Mouse (Mus musculus): ENCODE data around the gene Fam214a. TPM values are rescaled to one million over a fixed set of nuclear protein-coding genes. Genes with fewer than 3 reads are reported as not detected.

The Fam214a gene
- polyA plus RNA-seq, 1 experiment from 2014 or later: 13.3 TPM

DNA sequence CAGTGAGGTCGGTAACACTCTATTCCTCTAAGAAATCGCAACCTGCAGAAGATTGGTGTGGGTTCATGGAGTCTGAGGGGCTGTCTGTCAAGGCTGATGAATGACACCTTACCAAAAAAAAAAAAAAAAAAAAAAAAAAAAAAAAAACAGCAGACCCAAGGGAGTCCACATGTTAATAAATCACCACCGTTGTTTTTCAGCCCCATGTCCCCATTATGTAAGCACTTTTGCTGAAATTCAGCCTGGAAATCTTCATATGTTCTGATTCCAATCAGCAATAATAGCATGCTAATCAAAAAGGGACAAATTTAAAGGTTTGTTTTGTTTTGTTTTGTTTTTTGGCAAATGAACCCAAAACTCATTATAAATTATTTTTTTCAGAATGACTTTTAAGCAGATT, 37.1 kb upstream of the Fam214a start:
- WGBS: 81% methylated on average over 3 of the region's 3 CpGs
- H3K27ac ChIP-seq (replicated peaks; ENCODE audit: low read depth, low read length): no peak overlapping the region
- no peak overlapping the region for H3K4me2 ChIP-seq (ENCODE audit: low read depth, low read length)
- H3K9me3 ChIP-seq (replicated peaks; ENCODE audit: control insufficient read depth, low read length): no peaks in the 10 kb centered on the region
- DNase-seq (ENCODE audit: low spot score) (no peak), ATAC-seq (replicated peaks; ENCODE audit: insufficient number of reproducible peaks, low FRiP score, low TSS enrichment, low read depth) (no peak)
- H3K27me3 ChIP-seq (ENCODE audit: control insufficient read depth, insufficient read depth, low read length): no peaks in the 10 kb centered on the region
- H3K4me1 ChIP-seq (ENCODE audit: control insufficient read depth, insufficient read depth, low read length): no peaks in the 10 kb centered on the region
- H3K9ac ChIP-seq (replicated peaks; ENCODE audit: low read length): no peak overlapping the region
- H3K4me3 ChIP-seq (ENCODE audit: low read depth, low read length): no peak overlapping the region
- H3K36me3 ChIP-seq (replicated peaks; ENCODE audit: control insufficient read depth, insufficient read depth, low read depth, low read length): no peaks in the 10 kb centered on the region

DNA sequence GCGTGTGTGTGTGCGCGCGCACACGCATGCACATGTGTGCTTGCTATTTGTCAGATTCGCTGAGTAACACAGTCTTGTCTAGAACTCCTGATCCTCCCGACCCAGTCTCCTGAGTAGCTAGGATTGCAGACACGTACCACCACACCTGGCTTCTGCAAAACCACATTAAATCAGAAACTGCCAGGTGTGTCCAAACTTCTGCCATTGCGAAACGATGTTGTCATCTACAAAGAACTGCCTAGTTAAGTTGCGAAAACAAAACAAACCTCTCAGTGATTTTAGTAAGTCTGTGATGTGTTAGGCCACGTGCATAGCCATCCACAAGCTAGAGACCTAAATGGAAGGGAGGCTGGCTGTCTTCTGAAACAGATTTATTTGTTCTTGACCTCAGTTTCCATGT, 32.2 kb upstream of the Fam214a start:
- H3K4me2 ChIP-seq (ENCODE audit: low read depth, low read length): no peak overlapping the region
- 92% methylated on average over 12 of the region's 12 CpGs for WGBS
- H3K27ac ChIP-seq (replicated peaks; ENCODE audit: low read depth, low read length): no peak overlapping the region
- no peaks in the 10 kb centered on the region for H3K27me3 ChIP-seq (ENCODE audit: control insufficient read depth, insufficient read depth, low read length)
- no peaks in the 10 kb centered on the region for H3K9me3 ChIP-seq (replicated peaks; ENCODE audit: control insufficient read depth, low read length)
- no peak for DNase-seq (ENCODE audit: low spot score)
- H3K4me1 ChIP-seq (ENCODE audit: control insufficient read depth, insufficient read depth, low read length): no peaks in the 10 kb centered on the region
- H3K4me3 ChIP-seq (ENCODE audit: low read depth, low read length): no peak overlapping the region
- no peaks in the 10 kb centered on the region for H3K36me3 ChIP-seq (replicated peaks; ENCODE audit: control insufficient read depth, insufficient read depth, low read depth, low read length)
- ATAC-seq (replicated peaks; ENCODE audit: insufficient number of reproducible peaks, low FRiP score, low TSS enrichment, low read depth): no peak
- no peak overlapping the region for H3K9ac ChIP-seq (replicated peaks; ENCODE audit: low read length)

DNA sequence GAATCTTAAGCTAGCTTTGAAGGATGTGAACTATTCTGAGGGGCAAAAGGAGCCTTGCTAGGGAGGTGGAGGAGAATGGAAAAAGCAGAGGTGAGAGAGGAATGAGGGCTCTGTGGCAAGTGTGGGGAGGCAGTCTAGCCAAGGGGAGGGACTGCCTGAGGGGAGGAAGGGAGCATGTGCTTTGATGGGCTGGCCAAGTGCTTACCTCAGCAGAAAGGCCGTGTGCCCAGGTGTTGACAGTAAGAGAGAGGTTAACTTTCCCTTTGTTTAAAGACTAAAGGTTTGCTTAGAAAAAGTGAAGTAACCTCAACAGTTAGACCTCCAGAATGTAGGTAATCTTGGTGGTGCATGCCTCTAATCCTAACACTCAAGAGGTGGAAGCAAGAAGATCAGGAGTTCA, 31.3 kb upstream of the Fam214a start:
- H3K4me1 ChIP-seq (ENCODE audit: control insufficient read depth, insufficient read depth, low read length): no peaks in the 10 kb centered on the region
- H3K36me3 ChIP-seq (replicated peaks; ENCODE audit: control insufficient read depth, insufficient read depth, low read depth, low read length): no peaks in the 10 kb centered on the region
- H3K4me3 ChIP-seq (ENCODE audit: low read depth, low read length): no peak overlapping the region
- H3K9me3 ChIP-seq (replicated peaks; ENCODE audit: control insufficient read depth, low read length): no peaks in the 10 kb centered on the region
- no peak overlapping the region for H3K9ac ChIP-seq (replicated peaks; ENCODE audit: low read length)
- WGBS: 45% methylated on average over 1 of the region's 1 CpGs
- no peak for DNase-seq (ENCODE audit: low spot score)
- H3K4me2 ChIP-seq (ENCODE audit: low read depth, low read length): no peak overlapping the region
- ATAC-seq (replicated peaks; ENCODE audit: insufficient number of reproducible peaks, low FRiP score, low TSS enrichment, low read depth): no peak
- no peaks in the 10 kb centered on the region for H3K27me3 ChIP-seq (ENCODE audit: control insufficient read depth, insufficient read depth, low read length)
- no peak overlapping the region for H3K27ac ChIP-seq (replicated peaks; ENCODE audit: low read depth, low read length)

DNA sequence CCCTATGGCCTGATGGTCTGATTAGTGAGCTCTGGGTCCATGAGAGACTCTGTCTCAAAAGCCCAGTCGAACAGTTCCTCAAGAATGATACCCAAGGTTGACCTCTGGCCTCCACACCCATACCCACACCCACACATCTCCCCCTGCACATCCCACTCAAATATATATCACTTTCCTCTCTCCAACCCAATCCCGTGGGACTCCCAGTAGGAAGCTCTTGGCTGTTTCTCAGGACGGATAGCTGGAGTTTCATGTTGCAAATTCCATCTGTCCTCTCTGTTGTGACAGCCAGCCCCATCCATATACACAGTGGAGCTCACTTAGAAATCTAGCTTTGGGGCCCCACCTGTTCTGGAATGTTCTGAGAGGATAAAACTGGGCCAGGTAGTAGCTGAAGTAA, 29.8 kb upstream of the Fam214a start:
- Histone ChIP-seq H3K27ac (replicated peaks; ENCODE audit: low read depth, low read length) (no peak overlapping the region), H3K4me2 (ENCODE audit: low read depth, low read length) (no peak overlapping the region), H3K27me3 (ENCODE audit: control insufficient read depth, insufficient read depth, low read length) (no peaks in the 10 kb centered on the region), H3K4me3 (ENCODE audit: low read depth, low read length) (no peak overlapping the region), H3K36me3 (replicated peaks; ENCODE audit: control insufficient read depth, insufficient read depth, low read depth, low read length) (no peaks in the 10 kb centered on the region), H3K9me3 (replicated peaks; ENCODE audit: control insufficient read depth, low read length) (no peaks in the 10 kb centered on the region), H3K9ac (replicated peaks; ENCODE audit: low read length) (no peak overlapping the region), H3K4me1 (ENCODE audit: control insufficient read depth, insufficient read depth, low read length) (no peaks in the 10 kb centered on the region)
- no peak for DNase-seq (ENCODE audit: low spot score)
- no peak for ATAC-seq (replicated peaks; ENCODE audit: insufficient number of reproducible peaks, low FRiP score, low TSS enrichment, low read depth)
- 47% methylated on average over 3 of the region's 3 CpGs for WGBS

DNA sequence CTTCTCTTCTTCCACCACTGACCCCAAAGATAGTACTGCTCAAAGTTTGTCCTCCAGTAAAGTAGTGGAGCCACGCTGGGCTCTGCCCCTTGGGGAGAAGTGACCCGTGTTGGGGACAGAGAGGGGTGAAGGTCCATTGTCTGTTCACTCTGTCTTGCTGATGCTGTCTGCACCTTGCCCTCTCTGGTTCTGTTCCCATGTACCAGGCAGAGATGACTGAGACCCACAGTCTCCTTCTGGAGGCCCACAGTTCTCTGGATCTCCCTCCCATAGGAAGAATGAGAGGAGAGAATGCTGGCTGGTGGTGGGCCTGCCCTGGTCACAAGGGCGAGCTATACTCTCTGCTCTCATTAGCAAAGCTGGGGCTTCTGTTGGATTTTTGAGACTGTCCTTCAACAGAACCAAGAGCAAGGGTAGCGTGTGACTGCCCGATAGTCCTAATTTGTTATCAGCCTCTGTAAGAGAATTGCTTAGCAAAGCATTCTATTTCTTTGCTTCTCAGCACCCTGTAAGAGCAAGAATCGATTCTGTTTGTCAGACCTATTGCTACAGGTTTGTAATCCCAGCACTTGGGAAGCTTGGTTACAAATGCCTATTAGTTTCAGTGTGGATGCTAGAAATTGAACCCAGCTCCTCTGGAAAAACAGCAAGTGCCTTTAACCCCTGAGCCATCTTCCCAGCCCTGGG, 29.2 kb upstream of the Fam214a start:
- H3K36me3 ChIP-seq (replicated peaks; ENCODE audit: control insufficient read depth, insufficient read depth, low read depth, low read length): no peaks in the 10 kb centered on the region
- no peak for DNase-seq (ENCODE audit: low spot score)
- no peak overlapping the region for H3K27ac ChIP-seq (replicated peaks; ENCODE audit: low read depth, low read length)
- no peak overlapping the region for H3K4me3 ChIP-seq (ENCODE audit: low read depth, low read length)
- no peaks in the 10 kb centered on the region for H3K27me3 ChIP-seq (ENCODE audit: control insufficient read depth, insufficient read depth, low read length)
- no peaks in the 10 kb centered on the region for H3K4me1 ChIP-seq (ENCODE audit: control insufficient read depth, insufficient read depth, low read length)
- no peaks in the 10 kb centered on the region for H3K9me3 ChIP-seq (replicated peaks; ENCODE audit: control insufficient read depth, low read length)
- 88% methylated on average over 6 of the region's 6 CpGs for WGBS
- H3K9ac ChIP-seq (replicated peaks; ENCODE audit: low read length): no peak overlapping the region
- H3K4me2 ChIP-seq (ENCODE audit: low read depth, low read length): no peak overlapping the region
- ATAC-seq (replicated peaks; ENCODE audit: insufficient number of reproducible peaks, low FRiP score, low TSS enrichment, low read depth): no peak

DNA sequence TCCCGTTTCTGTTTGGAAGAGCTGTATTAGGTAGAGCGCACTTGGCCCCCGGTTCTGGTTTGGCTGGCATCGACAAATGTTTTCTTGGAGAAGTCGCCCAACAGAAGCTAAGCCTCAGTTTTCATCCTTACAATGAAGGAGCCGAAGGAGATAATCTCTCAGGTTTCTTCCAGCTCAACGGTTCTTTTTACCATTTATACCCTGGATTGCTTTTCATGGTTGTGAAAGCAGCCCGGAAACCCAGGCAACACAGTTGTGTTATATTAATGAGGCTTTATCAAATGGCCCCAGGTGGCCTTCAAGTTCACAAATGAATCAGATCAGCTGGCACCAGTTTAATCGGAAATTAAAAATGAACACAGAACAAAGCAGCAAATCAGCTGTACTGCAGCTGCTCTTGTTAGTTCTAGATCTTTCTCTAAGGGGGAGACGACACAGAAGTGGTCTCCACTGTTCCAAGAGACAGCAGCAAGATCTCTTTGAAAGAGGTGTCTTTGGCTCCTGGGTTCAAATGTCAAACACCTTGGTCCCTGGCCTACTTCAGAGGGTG, 27.4 kb upstream of the Fam214a start:
- H3K4me2 ChIP-seq (ENCODE audit: low read depth, low read length): no peak overlapping the region
- no peaks in the 10 kb centered on the region for H3K4me1 ChIP-seq (ENCODE audit: control insufficient read depth, insufficient read depth, low read length)
- H3K36me3 ChIP-seq (replicated peaks; ENCODE audit: control insufficient read depth, insufficient read depth, low read depth, low read length): no peaks in the 10 kb centered on the region
- H3K27ac ChIP-seq (replicated peaks; ENCODE audit: low read depth, low read length): no peak overlapping the region
- ATAC-seq (replicated peaks; ENCODE audit: insufficient number of reproducible peaks, low FRiP score, low TSS enrichment, low read depth) (no peak), DNase-seq (ENCODE audit: low spot score) (peak; percentile 23)
- 71% methylated on average over 10 of the region's 10 CpGs for WGBS
- H3K9ac ChIP-seq (replicated peaks; ENCODE audit: low read length): no peak overlapping the region
- no peaks in the 10 kb centered on the region for H3K27me3 ChIP-seq (ENCODE audit: control insufficient read depth, insufficient read depth, low read length)
- no peaks in the 10 kb centered on the region for H3K9me3 ChIP-seq (replicated peaks; ENCODE audit: control insufficient read depth, low read length)
- no peak overlapping the region for H3K4me3 ChIP-seq (ENCODE audit: low read depth, low read length)

DNA sequence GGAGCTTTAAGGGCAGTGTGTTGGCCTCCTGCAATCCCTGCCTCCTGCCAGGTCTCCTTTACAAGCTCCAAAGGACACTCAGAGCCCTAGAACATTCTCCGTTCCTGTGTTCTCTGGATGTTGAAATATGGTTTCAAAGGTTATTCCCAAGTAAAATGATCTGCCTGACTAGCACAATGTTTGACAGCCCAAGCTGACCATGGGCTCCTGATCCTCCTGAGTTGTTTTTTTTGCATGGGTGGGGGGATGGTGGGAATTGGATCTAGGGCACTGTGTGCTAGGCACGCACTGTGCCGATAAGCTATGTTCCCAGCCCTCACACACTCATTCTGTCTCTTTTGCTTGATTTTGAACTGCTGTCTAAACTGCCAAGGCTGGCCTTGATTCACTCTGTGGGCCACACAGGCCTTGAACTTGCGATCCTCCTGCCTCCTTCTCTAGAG, 22.7 kb upstream of the Fam214a start:
- Histone ChIP-seq H3K9me3 (replicated peaks; ENCODE audit: control insufficient read depth, low read length) (no peaks in the 10 kb centered on the region), H3K9ac (replicated peaks; ENCODE audit: low read length) (no peak overlapping the region), H3K4me3 (ENCODE audit: low read depth, low read length) (no peak overlapping the region), H3K4me1 (ENCODE audit: control insufficient read depth, insufficient read depth, low read length) (no peaks in the 10 kb centered on the region), H3K27me3 (ENCODE audit: control insufficient read depth, insufficient read depth, low read length) (no peaks in the 10 kb centered on the region), H3K4me2 (ENCODE audit: low read depth, low read length) (no peak overlapping the region), H3K36me3 (replicated peaks; ENCODE audit: control insufficient read depth, insufficient read depth, low read depth, low read length) (no peaks in the 10 kb centered on the region), H3K27ac (replicated peaks; ENCODE audit: low read depth, low read length) (no peak overlapping the region)
- ATAC-seq (replicated peaks; ENCODE audit: insufficient number of reproducible peaks, low FRiP score, low TSS enrichment, low read depth) (no peak), DNase-seq (ENCODE audit: low spot score) (no peak)
- WGBS: 88% methylated on average over 4 of the region's 4 CpGs

DNA sequence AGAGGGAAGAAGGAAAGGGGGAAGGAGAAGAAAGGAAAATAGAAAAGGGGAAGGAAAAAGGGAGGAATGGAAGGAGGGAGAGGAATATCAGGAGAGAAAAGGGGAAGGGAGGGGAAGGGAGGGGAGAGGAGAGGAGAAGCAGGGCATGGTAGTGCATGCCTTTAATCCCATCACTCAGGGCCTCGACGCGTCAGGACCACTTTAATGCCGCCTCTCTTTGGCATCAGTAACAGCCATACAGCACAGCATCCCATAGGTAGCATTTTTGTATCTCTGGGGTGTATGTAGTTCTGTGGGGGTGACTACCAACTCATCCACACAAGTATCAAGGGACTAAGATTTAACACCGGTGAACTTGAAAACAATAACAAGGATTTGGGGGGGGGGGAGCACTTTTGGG, 22.0 kb upstream of the Fam214a start:
- H3K36me3 ChIP-seq (replicated peaks; ENCODE audit: control insufficient read depth, insufficient read depth, low read depth, low read length): no peaks in the 10 kb centered on the region
- H3K4me1 ChIP-seq (ENCODE audit: control insufficient read depth, insufficient read depth, low read length): no peaks in the 10 kb centered on the region
- no peak overlapping the region for H3K27ac ChIP-seq (replicated peaks; ENCODE audit: low read depth, low read length)
- no peaks in the 10 kb centered on the region for H3K27me3 ChIP-seq (ENCODE audit: control insufficient read depth, insufficient read depth, low read length)
- ATAC-seq (replicated peaks; ENCODE audit: insufficient number of reproducible peaks, low FRiP score, low TSS enrichment, low read depth) (no peak), DNase-seq (ENCODE audit: low spot score) (no peak)
- H3K9ac ChIP-seq (replicated peaks; ENCODE audit: low read length): no peak overlapping the region
- H3K9me3 ChIP-seq (replicated peaks; ENCODE audit: control insufficient read depth, low read length): no peaks in the 10 kb centered on the region
- WGBS: 82% methylated on average over 5 of the region's 5 CpGs
- no peak overlapping the region for H3K4me2 ChIP-seq (ENCODE audit: low read depth, low read length)
- no peak overlapping the region for H3K4me3 ChIP-seq (ENCODE audit: low read depth, low read length)
